Mouse (Mus musculus): ENCODE measurements around the gene Gm36176. TPM values are rescaled to one million over a fixed set of nuclear protein-coding genes. Genes with fewer than 3 reads are reported as not detected.

The Gm36176 gene
- polyA plus RNA-seq, 1 experiment from 2014 or later = not detected

DNA sequence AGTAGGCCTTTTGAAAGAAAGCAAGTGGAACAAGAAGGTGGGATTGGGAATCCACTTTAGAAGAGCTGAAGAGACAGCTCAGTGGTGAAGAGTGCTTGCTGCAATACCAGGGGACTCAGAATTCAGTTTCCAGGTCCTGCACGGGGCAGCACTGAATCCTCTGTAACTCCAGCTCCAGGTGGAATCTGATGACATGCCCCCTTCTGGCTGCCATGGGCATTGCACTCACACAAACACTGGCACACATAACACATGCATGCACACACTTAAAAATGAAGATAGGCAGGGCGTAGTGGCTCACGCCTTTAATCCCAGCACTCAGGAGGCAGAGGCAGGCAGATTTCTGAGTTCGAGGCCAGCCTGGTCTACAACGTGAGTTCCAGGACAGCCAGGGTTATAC, 36.0 kb downstream of the Gm36176 start:
- Histone ChIP-seq H3K36me3 (no peaks in the 10 kb centered on the region), H3K4me2 (no peak overlapping the region), H3K9ac (no peak overlapping the region), H3K4me1 (no peaks in the 10 kb centered on the region), H3K27ac (no peak overlapping the region), H3K9me3 (no peaks in the 10 kb centered on the region), H3K4me3 (no peak overlapping the region), H3K27me3 (no peaks in the 10 kb centered on the region)
- WGBS = 91% methylated on average over 5 of the region's 5 CpGs
- no peak for ATAC-seq (ENCODE audit: insufficient number of reproducible peaks, insufficient read depth, low FRiP score, low TSS enrichment, low read depth)

DNA sequence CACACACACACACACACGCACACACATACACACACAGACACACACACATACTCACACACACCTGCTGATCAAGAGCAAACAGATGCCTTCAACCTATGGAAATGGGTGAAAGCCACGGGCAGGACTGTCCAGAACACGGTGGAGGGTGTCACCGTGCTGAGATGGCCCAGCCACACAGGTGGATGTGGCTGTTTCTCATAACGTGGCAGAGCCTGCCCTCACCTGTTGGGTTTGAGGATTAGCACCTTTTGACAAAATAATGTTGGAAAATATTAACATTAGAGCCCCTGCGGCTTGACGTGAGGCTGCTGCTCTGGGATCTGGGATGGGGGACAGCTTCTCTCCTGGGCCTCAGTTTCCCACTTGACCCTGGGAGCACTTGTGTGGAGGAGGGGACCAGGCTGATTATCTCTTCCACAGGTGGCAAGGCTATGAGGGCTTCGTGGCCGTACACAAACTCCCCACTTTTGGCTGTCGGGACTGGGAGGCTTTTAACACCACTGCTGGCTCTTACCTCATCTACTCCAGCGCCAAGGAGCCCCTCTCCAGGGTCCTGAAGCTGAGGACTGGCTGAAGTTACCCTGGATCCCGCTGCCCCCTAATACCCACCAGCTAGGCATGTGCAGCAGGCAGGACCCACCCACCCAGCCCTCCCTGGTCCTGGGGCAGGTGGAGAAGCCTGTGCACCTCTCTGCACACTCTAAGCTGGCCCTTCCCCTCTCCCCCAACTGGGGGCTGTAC, 39.6 kb downstream of the Gm36176 start:
- Histone ChIP-seq H3K27me3 (no peaks in the 10 kb centered on the region), H3K4me2 (no peak overlapping the region), H3K9ac (no peak overlapping the region), H3K9me3 (peaks cover 4% of the 10 kb centered on the region; the same call in 1 of the 2 replicates), H3K27ac (no peak overlapping the region), H3K4me3 (no peak overlapping the region), H3K4me1 (no peaks in the 10 kb centered on the region), H3K36me3 (no peaks in the 10 kb centered on the region)
- 59% methylated on average over 12 of the region's 12 CpGs for WGBS
- no peak for ATAC-seq (ENCODE audit: insufficient number of reproducible peaks, insufficient read depth, low FRiP score, low TSS enrichment, low read depth)

DNA sequence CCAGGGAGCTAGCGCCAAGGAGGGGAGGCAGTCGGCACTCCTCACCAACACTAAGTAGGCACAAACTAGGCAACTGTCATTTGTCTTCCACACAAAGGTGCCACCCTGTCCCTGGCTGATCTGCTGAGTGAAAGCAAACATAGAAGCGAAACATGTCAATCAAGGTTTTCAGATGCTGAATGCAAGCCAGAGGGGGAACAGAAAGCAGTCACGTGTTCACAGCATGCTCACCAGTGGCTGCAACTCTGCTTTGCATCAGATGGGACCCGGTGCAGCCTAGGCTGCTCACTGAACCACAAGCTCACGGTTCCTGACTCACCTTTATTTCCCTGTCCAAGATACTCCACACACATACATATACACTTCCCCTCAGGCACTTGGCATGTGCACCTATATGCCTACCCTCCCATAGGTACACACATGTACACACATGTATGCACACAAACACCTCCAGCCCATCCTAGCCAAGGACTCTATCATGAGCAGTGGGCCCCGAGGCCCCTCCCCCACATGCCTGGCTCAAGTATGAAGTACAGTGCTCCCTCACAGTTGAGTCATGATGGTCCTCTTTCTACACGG, 44.5 kb downstream of the Gm36176 start:
- Histone ChIP-seq H3K9me3 (peaks cover 4% of the 10 kb centered on the region; the same call in 1 of the 2 replicates), H3K4me3 (no peak overlapping the region), H3K27ac (no peak overlapping the region), H3K27me3 (no peaks in the 10 kb centered on the region), H3K36me3 (no peaks in the 10 kb centered on the region), H3K4me2 (no peak overlapping the region), H3K9ac (no peak overlapping the region), H3K4me1 (no peaks in the 10 kb centered on the region)
- no peak for ATAC-seq (ENCODE audit: insufficient number of reproducible peaks, insufficient read depth, low FRiP score, low TSS enrichment, low read depth)
- 84% methylated on average over 8 of the region's 8 CpGs for WGBS

DNA sequence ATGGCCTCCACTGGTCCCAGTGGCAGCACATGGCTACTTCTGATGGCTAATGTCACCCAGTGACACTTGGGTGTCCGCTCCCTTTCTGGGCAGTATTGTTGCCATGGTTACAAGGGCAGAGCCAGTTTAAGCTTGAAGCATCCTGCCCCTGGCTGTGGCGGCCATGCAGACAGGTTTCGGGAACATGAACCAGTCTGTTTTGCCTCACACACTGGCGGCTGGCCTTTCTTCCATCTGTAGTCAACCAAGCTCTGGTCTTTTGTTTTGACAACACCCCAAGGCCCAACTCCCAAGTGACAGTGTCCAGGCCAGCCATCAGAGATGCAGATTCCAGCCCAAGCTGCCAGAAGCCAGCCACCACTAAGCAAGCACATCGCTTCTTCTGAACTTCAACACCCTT, 49.0 kb downstream of the Gm36176 start:
- H3K4me3 ChIP-seq = no peak overlapping the region
- H3K4me2 ChIP-seq = no peak overlapping the region
- H3K9ac ChIP-seq = no peak overlapping the region
- no peaks in the 10 kb centered on the region for H3K27me3 ChIP-seq
- no peak overlapping the region for H3K27ac ChIP-seq
- H3K36me3 ChIP-seq = no peaks in the 10 kb centered on the region
- 56% methylated on average over 5 of the region's 5 CpGs for WGBS
- H3K4me1 ChIP-seq = 0 out of 2 replicates have a peak, but pooled peaks cover 1% of the 10 kb centered on the region
- ATAC-seq (ENCODE audit: insufficient number of reproducible peaks, insufficient read depth, low FRiP score, low TSS enrichment, low read depth) = no peak
- H3K9me3 ChIP-seq = no peaks in the 10 kb centered on the region

Other genes starting within 250 kb of the Gm36176 start
- gene Sumo3, start 240.7 kb upstream of the Gm36176 start, polyA plus RNA-seq (2015; fragmentation: Nextera tagmentation; extraction: Ambion mirVana) = 393 and 397 TPM in 2 replicates
- gene Gm49325, start 240.6 kb upstream of the Gm36176 start, polyA plus RNA-seq (2015; fragmentation: Nextera tagmentation; extraction: Ambion mirVana) = 2.6 and 4.1 TPM in 2 replicates
- gene Ube2g2, start 224.5 kb upstream of the Gm36176 start, polyA plus RNA-seq (2015; fragmentation: Nextera tagmentation; extraction: Ambion mirVana) = 76.4 and 80.3 TPM in 2 replicates
- gene Tspear, start 160.2 kb upstream of the Gm36176 start, polyA plus RNA-seq (2015; fragmentation: Nextera tagmentation; extraction: Ambion mirVana) = 1.3 and 2.2 TPM in 2 replicates
- not detected in 2 replicates for gene Gm19402, start 156.0 kb upstream of the Gm36176 start, polyA plus RNA-seq (2015; fragmentation: Nextera tagmentation; extraction: Ambion mirVana)
- not detected in 2 replicates for gene Gm9508, start 149.6 kb upstream of the Gm36176 start, polyA plus RNA-seq (2015; fragmentation: Nextera tagmentation; extraction: Ambion mirVana)
- not detected in 2 replicates for gene Gm10272, start 140.2 kb upstream of the Gm36176 start, polyA plus RNA-seq (2015; fragmentation: Nextera tagmentation; extraction: Ambion mirVana)
- 0.72 and 1.5 TPM in 2 replicates for gene Gm10024, start 135.3 kb upstream of the Gm36176 start, polyA plus RNA-seq (2015; fragmentation: Nextera tagmentation; extraction: Ambion mirVana)
- gene Gm10142, start 131.0 kb upstream of the Gm36176 start, polyA plus RNA-seq (2015; fragmentation: Nextera tagmentation; extraction: Ambion mirVana) = not detected in 2 replicates
- not detected in 2 replicates for gene Krtap12-1, start 126.2 kb upstream of the Gm36176 start, polyA plus RNA-seq (2015; fragmentation: Nextera tagmentation; extraction: Ambion mirVana)
- gene Gm10100, start 120.3 kb upstream of the Gm36176 start, polyA plus RNA-seq (2015; fragmentation: Nextera tagmentation; extraction: Ambion mirVana) = not detected in 2 replicates
- gene Gm18596, start 104.2 kb upstream of the Gm36176 start, polyA plus RNA-seq (2015; fragmentation: Nextera tagmentation; extraction: Ambion mirVana) = not detected in 2 replicates
- gene Gm9736, start 95.4 kb upstream of the Gm36176 start, polyA plus RNA-seq (2015; fragmentation: Nextera tagmentation; extraction: Ambion mirVana) = 0.42 TPM in 1 of 2 replicates, not detected in the other
- gene Gm3233, start 87.1 kb upstream of the Gm36176 start, polyA plus RNA-seq (2015; fragmentation: Nextera tagmentation; extraction: Ambion mirVana) = not detected in 2 replicates
- gene Gm3238, start 75.5 kb upstream of the Gm36176 start, polyA plus RNA-seq (2015; fragmentation: Nextera tagmentation; extraction: Ambion mirVana) = not detected in 2 replicates
- gene Gm7138, start 69.9 kb upstream of the Gm36176 start, polyA plus RNA-seq (2015; fragmentation: Nextera tagmentation; extraction: Ambion mirVana) = not detected in 2 replicates
- not detected in 2 replicates for gene Gm3250, start 64.3 kb upstream of the Gm36176 start, polyA plus RNA-seq (2015; fragmentation: Nextera tagmentation; extraction: Ambion mirVana)
- gene Gm7137, start 58.6 kb upstream of the Gm36176 start, polyA plus RNA-seq (2015; fragmentation: Nextera tagmentation; extraction: Ambion mirVana) = not detected in 2 replicates
- not detected in 2 replicates for gene Gm9639, start 51.7 kb upstream of the Gm36176 start, polyA plus RNA-seq (2015; fragmentation: Nextera tagmentation; extraction: Ambion mirVana)
- gene Gm19668, start 47.7 kb upstream of the Gm36176 start, polyA plus RNA-seq (2015; fragmentation: Nextera tagmentation; extraction: Ambion mirVana) = not detected in 2 replicates
- gene Gm9507, start 35.0 kb upstream of the Gm36176 start, polyA plus RNA-seq (2015; fragmentation: Nextera tagmentation; extraction: Ambion mirVana) = not detected in 2 replicates
- not detected in 2 replicates for gene Gm2696, start 32.1 kb upstream of the Gm36176 start, polyA plus RNA-seq (2015; fragmentation: Nextera tagmentation; extraction: Ambion mirVana)
- gene Krtap10-4, start 19.7 kb upstream of the Gm36176 start, polyA plus RNA-seq (2015; fragmentation: Nextera tagmentation; extraction: Ambion mirVana) = not detected in 2 replicates
- gene Krtap10-10, start 10.9 kb upstream of the Gm36176 start, polyA plus RNA-seq (2015; fragmentation: Nextera tagmentation; extraction: Ambion mirVana) = not detected in 2 replicates
- not detected in 2 replicates for gene Gm10318, start 6.1 kb downstream of the Gm36176 start, polyA plus RNA-seq (2015; fragmentation: Nextera tagmentation; extraction: Ambion mirVana)
- gene Gm3285, start 15.2 kb downstream of the Gm36176 start, polyA plus RNA-seq (2015; fragmentation: Nextera tagmentation; extraction: Ambion mirVana) = not detected in 2 replicates
- gene Lrrc3, start 55.7 kb downstream of the Gm36176 start, polyA plus RNA-seq (2015; fragmentation: Nextera tagmentation; extraction: Ambion mirVana) = 4.2 and 5.1 TPM in 2 replicates
- 0.21 and 0.44 TPM in 2 replicates for gene Trpm2, start 123.8 kb downstream of the Gm36176 start, polyA plus RNA-seq (2015; fragmentation: Nextera tagmentation; extraction: Ambion mirVana)
- 28.6 and 31.7 TPM in 2 replicates for gene 1810043G02Rik, start 131.7 kb downstream of the Gm36176 start, polyA plus RNA-seq (2015; fragmentation: Nextera tagmentation; extraction: Ambion mirVana)
- 140 and 145 TPM in 2 replicates for gene Pfkl, start 163.3 kb downstream of the Gm36176 start, polyA plus RNA-seq (2015; fragmentation: Nextera tagmentation; extraction: Ambion mirVana)
- gene Dnmt3l, start 195.1 kb downstream of the Gm36176 start, polyA plus RNA-seq (2015; fragmentation: Nextera tagmentation; extraction: Ambion mirVana) = 0.44 and 0.56 TPM in 2 replicates
- 0.39 and 0.59 TPM in 2 replicates for gene Aire, start 196.8 kb downstream of the Gm36176 start, polyA plus RNA-seq (2015; fragmentation: Nextera tagmentation; extraction: Ambion mirVana)
- gene Icosl, start 222.5 kb downstream of the Gm36176 start, polyA plus RNA-seq (2015; fragmentation: Nextera tagmentation; extraction: Ambion mirVana) = 3.0 and 4.4 TPM in 2 replicates

All from embryonic facial prominence, embryonic 13.5 days (tissue).